Mouse (Mus musculus) ES-E14 (cell line): Measurements from ENCODE around the gene Cnot2.

Source experiments
- CHD2 ChIP-seq: IDR thresholded peaks from 2 replicates; pipeline ENCODE4 v1.6.1; 2014; ENCODE audit warnings: mild to moderate bottlenecking, low read depth, low read length, inconsistent platforms
- MAFK ChIP-seq: IDR thresholded peaks from 2 replicates; pipeline ENCODE4 v1.6.1; 2014; ENCODE audit warnings: mild to moderate bottlenecking, low read depth, low read length, inconsistent platforms; ENCODE audit not compliant: insufficient read depth
- ZC3H11A ChIP-seq: IDR thresholded peaks from 2 replicates; pipeline ENCODE4 v1.6.1; 2012; ENCODE audit warnings: low read depth, mild to moderate bottlenecking, inconsistent platforms, low read length, borderline replicate concordance
- ZNF384 ChIP-seq: IDR thresholded peaks from 2 replicates; pipeline ENCODE4 v1.6.1; 2012; ENCODE audit warnings: low read depth, low read length, inconsistent platforms

DNA sequence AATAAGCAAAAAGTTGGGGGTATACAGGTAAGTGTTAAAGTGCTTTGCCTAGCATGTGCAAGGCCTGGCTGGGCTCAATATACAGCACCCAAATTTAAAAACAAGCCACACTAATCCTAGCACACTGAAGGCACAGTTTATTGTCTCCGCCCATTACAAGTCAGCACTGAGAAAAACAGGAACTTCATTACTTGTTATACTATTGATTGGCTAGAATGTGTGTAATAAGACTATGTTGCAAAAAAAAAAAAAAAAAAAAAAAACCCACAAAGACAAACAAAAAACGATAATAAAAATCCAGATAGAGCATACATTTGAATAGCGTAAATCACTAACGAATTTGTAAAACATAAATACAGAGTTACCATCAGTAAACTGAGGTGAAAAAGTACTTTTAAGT is 66.2 kb downstream of the Cnot2 start:
- TF ChIP-seq ZNF384 (no peak), MAFK (no peak), ZC3H11A (no peak), CHD2 (no peak)
